Mouse (Mus musculus) spleen, adult 2 months (tissue): ENCODE results near the gene Myo16.

Experiments
- CTCF ChIP-seq: fragments of 200-500 bp; IDR thresholded peaks from 2 replicates; pipeline ENCODE4 v1.5.1; 2011; ENCODE audit warnings: mild to moderate bottlenecking, inconsistent platforms; ENCODE audit not compliant: insufficient read depth, insufficient read length, insufficient replicate concordance; ENCODE audit errors: extremely low read depth
- POLR2A ChIP-seq: fragments of 200-500 bp; IDR thresholded peaks from 2 replicates; pipeline ENCODE4 v1.6.1; 2011; ENCODE audit warnings: low read depth, low read length, inconsistent platforms

- TF ChIP-seq CTCF = no peak
- no peak for TF ChIP-seq POLR2A
Observed at GRCm38 (mm10) chr8:10307770-10308476, 154.2 kb downstream of the Myo16 start.
